20 mouse cellular contexts compared by ENCODE assay signal in the genomic region with DNA sequence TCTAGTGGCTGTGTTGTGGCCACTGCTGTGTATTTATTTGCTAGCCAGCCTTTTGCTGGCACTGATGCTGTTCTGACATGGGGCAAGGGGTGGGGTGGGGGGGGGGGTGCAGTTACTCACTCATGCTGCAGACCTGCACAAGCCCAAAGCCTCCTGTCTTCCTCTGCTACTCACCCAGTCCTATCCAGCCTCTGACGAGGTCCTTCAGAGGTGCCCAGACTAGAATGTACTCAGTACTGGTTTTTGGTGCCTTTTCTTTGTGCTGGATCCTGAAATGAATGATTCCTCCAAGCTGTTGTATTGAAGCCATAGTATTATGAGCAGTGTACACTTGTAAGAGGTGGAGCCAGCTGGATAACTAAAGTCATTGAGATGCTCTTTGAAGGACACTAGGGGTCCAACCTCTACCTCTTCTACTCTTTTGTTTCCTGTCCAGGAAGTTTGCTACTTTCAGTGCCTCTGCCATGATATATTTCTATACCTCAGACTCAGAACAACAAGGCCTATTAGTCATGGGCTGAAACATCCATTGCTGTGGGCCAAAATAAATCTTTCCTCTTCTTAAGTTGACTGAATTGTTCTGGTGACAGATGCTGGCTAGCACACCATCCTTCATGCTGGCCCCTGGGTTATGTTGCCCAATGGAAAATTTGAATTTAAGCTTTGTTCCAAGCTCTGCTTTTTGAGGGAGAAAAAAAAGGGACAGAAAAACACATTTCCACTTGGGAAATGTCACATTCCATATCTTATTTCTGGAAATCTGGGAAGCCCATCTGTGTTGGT.
A peak's percentile ranks its signal among the peaks of the same experiment; 100 is the strongest.
DNase-seq lines count a peak whose midpoint lies in the region; ATAC-seq lines count a peak whose summit lies in the region.
"Had no signal": no experiment of that assay in that cellular context is flagged by ENCODE, and none has a peak within 500 bp of the region (broad histone marks: within the 10 kb centered on the region; RNA-seq: fewer than 3 reads in every experiment).

No protein-coding gene starts in this region.

- no peaks in the 10 kb centered on the region for H3K9me3 ChIP-seq in midbrain, embryonic 11.5 days (ENCODE audit: control insufficient read depth, low read length)
- H3K9me3 ChIP-seq: forebrain, embryonic 10.5 days; forebrain, embryonic 15.5 days; heart, embryonic 10.5 days had no signal

- no peak overlapping the region for H3K4me3 ChIP-seq in midbrain, embryonic 11.5 days (ENCODE audit: low read depth, low read length)
- H3K4me3 ChIP-seq: erythroblast, embryonic 14.5 days; forebrain, embryonic 10.5 days; forebrain, embryonic 15.5 days; heart, embryonic 10.5 days had no signal

- ATAC-seq in midbrain, embryonic 11.5 days (ENCODE audit: low FRiP score): no peak
- ATAC-seq: forebrain, embryonic 15.5 days; hindbrain, embryonic 16.5 days had no signal

- H3K9ac ChIP-seq in midbrain, embryonic 11.5 days (ENCODE audit: low read length): no peak overlapping the region
- H3K9ac ChIP-seq: forebrain, embryonic 15.5 days had no signal

- no peaks in the 10 kb centered on the region for H3K27me3 ChIP-seq in midbrain, embryonic 11.5 days (ENCODE audit: control insufficient read depth, insufficient read depth, low read length)
- H3K27me3 ChIP-seq: forebrain, embryonic 15.5 days had no signal

- DNase-seq in heart, adult 11 months: peak; percentile 69
- no peak for DNase-seq in heart, postnatal 10 days
- DNase-seq in lung, postnatal 36 days: peak; percentile 27
- no peak for DNase-seq in lung, adult 18-20 months
- DNase-seq in adipocyte (ENCODE audit: low spot score): peak; percentile 45
- DNase-seq in gastrocnemius, postnatal 4 days (ENCODE audit: low spot score in 2 of 2): no peak
- no peak for DNase-seq in midbrain, embryonic 11.5 days (ENCODE audit: low spot score, missing footprints)
- DNase-seq: adrenal gland, postnatal 10 days; cerebellum, adult 11-12 months; cerebellum, adult 9-10 months; cerebellum, postnatal 25 days; gastrocnemius, postnatal 14 days; heart, adult 18-20 months; heart, postnatal 14 days; kidney, adult 11 months had no signal

- H3K4me1 ChIP-seq in midbrain, embryonic 11.5 days (ENCODE audit: control insufficient read depth, insufficient read depth, low read length): no peaks in the 10 kb centered on the region

- no peak overlapping the region for H3K4me2 ChIP-seq in midbrain, embryonic 11.5 days
- H3K4me2 ChIP-seq: forebrain, embryonic 15.5 days had no signal

- 74% methylated on average over 1 of the region's 1 CpGs for WGBS in midbrain, embryonic 11.5 days

- H3K27ac ChIP-seq in midbrain, embryonic 11.5 days (ENCODE audit: low read depth, low read length): no peak overlapping the region
- H3K27ac ChIP-seq: forebrain, embryonic 10.5 days; forebrain, embryonic 15.5 days; heart, embryonic 10.5 days had no signal

- intact Hi-C loops in heart, postnatal 10 days (cut with DNase I): no loop called here

- H3K36me3 ChIP-seq in midbrain, embryonic 11.5 days (ENCODE audit: control insufficient read depth, insufficient read depth, low read length): no peaks in the 10 kb centered on the region
- H3K36me3 ChIP-seq: forebrain, embryonic 10.5 days; forebrain, embryonic 15.5 days; heart, embryonic 10.5 days had no signal

Comparison
In these comparisons a context has a peak if more than half of its experiments do, and no peak if none do; other contexts are left out.
1. DNase-seq: peak in heart, adult 11 months (single experiment), lung, postnatal 36 days (single experiment) and adipocyte (single experiment); none in heart, postnatal 10 days (0 of 2), lung, adult 18-20 months (0 of 2), gastrocnemius, postnatal 4 days (0 of 2) and midbrain, embryonic 11.5 days (single experiment).